Mouse (Mus musculus): ENCODE measurements around the gene Plekha6. TPM values are rescaled to one million over a fixed set of nuclear protein-coding genes. Genes with fewer than 3 reads are reported as not detected.
"Not testable (repeated sequence)": the region's sequence is repeated elsewhere in the genome, so short reads cannot be mapped to it uniquely, and the experiment has no call there.

Plekha6 gene
- total RNA-seq, 2 experiments from 2014 or later = 8.1 to 10.6 TPM

DNA sequence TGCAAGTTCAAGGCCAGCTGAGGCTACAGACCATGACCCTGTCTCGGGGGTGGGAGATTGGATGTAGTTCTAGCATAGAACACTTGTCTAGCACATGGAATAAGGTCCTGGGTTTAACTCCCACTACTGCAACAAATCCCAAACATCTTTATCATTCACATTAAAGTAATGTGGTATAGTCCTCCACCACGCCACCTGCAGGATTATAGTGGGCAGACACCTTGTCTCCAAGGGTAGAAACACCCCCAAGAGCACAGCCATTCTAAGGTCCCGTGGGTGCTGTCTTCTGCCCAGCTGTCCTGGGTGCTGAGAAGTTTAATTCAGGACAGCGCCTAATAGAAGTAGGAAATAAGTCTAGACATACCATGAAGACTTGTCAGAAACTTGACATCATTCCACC, 152.6 kb downstream of the Plekha6 start:
- DNase-seq (ENCODE audit: low spot score) = no peak

DNA sequence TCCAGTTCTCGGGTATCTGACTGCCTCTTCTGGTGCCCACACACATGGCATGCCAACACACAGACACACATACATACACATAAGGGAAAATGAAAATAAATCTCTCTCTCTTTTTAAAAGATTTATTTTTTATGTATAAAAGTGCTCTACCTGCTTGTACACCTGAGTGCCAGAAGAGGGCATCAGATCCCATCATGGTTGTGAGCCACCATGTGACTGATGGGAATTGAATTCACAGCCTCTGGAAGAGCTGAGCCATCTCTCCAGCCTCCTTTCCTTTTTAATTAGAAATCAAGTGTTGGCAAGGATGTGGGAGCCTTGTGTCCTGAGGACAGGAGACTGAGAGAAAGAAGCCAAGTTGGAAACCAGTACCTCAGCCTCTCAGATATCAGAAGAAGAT, 153.1 kb downstream of the Plekha6 start:
- no peak for DNase-seq (ENCODE audit: low spot score)

DNA sequence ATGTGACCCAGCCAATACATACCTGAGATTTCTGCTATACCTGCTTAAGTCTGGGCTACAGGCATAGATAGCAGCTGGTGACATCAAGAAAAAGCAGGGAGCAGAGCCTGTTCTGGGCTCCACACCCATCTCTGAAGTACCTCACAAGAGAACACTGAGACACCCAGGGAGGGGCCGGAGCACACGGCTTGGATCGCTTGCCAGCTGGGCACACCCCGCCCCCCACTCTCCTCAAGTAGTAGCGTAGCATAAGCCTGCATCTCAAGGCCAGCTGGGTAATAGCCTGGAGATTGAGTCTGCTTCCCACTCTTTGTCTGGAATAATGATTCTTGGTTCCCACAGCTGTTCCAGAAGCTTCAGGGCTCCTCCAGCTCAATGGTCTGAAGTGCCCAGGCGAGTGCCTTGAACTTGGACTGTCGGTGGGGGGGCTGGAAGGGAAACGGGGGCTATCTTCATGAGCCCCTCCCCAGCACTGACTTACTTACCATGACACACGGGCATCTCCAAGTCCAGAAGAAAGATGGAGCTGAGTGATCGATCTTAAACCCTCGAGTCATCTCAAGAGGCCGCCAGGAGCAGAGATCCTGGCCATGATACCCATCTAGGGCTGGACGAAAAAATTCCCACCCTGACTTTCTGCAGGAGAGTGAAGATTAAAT, 157.4 kb downstream of the Plekha6 start, which contains the start of gene Kiss1:
Gene Kiss1, plus strand, starts transcription at position 609 of the 659 bp plus-strand sequence.
- DNase-seq (ENCODE audit: low spot score) = no peak

GRCm38 (mm10) chr1:133323333-133323732, 159.3 kb downstream of the Plekha6 start:
- DNase-seq (ENCODE audit: low spot score) = no peak

DNA sequence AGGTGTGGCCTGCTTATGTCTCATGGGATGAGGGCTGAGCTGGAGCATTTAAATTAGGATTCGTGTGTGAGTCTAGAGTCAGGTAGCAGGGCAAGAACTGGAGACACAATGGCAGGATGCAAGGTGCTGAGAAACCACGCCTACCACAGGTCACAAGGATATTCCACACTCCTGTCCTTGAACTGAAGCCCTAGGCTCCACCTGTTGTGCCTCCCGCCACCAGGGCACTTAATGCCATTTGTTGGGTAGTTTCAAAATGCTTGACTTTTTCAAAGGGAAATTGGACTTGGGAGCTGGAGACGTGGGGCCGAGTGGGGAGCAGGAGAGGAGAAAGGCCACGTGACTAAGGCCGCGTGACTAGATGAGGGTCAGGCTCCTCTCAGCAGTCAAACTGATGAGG, 161.9 kb downstream of the Plekha6 start:
- DNase-seq (ENCODE audit: low spot score) = no peak

DNA sequence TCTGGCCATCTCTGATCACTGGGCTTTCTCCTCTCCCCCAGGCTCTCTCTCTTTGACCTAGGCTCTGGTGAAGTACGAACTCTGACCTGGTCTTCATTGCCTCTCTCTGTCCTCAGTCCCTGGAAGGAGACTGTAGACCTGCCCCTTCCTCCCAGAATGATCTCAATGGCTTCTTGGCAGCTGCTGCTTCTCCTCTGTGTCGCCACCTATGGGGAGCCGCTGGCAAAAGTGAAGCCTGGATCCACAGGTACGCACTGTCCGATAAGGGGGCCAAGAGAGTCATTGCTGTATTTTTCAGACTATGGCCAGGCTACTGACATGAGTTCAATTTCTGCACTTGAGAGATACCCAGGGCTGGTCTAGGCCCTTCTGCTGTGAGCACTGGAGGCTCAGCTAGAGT, 163.1 kb downstream of the Plekha6 start:
- DNase-seq (ENCODE audit: low spot score) = no peak

GRCm38 (mm10) chr1:133328299-133328795, 164.3 kb downstream of the Plekha6 start:
- no peak for DNase-seq (ENCODE audit: low spot score)

DNA sequence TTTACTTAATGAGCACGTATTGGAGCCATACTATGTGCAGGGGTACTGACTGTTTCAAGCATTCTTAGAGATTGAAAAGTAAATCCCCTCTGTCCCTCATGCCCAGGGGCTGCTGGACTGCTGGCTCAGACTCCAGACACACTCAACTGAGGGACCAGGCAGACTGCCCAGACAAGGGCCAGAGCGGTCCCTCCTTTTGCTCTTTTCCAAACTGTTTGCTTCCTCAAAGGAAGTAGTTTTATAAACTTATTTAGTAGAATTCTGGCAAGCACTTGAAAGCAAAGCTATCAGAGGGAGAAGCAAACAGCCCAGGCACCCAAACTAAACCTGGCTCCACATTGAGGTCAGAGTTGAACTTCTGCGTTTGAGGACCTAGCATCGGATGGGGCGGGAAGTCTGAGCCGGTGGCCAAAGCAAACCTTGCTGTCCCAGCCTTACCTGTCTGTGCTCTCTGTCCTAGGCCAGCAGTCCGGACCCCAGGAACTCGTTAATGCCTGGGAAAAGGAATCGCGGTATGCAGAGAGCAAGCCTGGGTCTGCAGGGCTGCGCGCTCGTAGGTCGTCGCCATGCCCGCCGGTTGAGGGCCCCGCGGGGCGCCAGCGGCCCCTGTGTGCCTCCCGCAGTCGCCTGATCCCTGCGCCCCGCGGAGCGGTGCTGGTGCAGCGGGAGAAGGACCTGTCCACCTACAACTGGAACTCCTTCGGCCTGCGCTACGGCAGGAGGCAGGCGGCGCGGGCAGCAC, 165.1 kb downstream of the Plekha6 start:
- no peak for DNase-seq (ENCODE audit: low spot score)

DNA sequence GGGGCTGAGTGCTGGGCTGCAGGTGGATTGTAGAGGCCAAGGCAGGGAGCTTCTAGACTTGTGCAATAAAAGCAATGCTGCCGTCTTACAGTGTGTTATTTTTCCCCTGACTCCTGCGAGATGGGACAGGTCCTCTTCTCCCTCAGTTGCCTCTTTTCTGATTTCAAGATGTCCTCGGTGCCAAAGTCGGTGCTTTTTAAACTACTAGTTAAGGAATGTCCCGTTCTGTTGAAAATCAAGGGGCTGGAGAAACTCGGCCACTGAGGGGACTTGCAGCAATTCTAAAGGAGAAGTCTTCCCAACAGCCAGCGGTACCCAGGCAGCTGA, 165.6 kb downstream of the Plekha6 start:
- DNase-seq (ENCODE audit: low spot score) = no peak

DNA sequence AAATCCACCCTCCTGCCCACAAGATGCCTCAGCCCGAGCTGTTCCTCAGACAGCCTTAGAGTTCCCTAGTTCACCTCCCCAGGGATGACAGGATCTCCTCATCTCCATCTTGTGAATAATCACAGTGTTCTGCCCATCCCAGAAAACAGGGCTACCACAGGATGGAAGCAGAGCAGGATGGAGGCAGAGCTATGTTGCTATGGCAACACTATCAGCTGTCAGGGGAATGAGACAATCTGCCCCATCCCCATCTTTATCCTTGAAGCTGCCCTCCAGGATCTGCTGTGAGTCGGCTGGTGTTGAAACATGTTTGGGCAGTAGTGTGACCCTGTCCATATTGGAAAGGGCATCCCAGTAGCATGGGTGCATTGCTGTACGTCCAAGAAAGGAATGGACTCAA, 167.1 kb downstream of the Plekha6 start:
- no peak for DNase-seq (ENCODE audit: low spot score)

DNA sequence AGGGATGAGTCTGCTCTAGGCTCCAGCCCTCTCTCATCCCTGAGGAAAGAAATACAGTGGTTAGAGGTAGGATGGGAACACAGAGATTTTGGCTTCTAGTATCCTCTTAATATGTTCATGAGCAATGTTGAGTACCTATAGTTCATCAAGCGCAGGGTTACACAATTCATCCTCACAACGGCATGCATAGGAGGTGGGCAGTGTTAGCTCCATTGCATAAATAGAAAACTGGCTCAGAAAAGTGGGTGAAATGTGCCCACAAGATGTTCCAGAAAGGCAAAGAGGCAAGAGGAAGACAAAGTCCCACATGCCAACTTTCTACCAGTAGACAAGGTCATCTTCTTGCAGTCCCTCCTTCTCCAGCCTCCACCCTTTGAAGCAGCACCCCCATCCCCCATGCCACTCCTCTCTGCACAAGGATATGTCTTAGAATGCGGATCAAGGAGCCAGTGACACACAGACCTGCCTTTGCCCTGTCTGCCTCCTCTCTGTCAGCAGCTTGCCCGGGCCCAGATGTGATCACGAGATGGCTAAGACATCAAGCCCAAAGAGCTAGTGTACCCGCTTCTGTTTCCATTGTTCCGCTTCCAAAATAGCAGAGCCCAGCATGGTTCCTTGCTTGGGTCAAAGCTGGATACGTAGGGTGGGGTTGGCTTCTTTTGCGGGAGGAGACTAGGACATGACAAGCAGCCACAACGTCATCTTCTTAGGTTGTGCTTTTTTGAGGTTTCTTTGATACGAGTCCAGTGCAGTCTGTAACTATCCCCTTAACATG, 168.8 kb downstream of the Plekha6 start:
- DNase-seq (ENCODE audit: low spot score) = no peak

- DNase-seq (ENCODE audit: low spot score) = no peak
These were observed 169.9 kb downstream of the Plekha6 start for GRCm38 (mm10) chr1:133333937-133334336.

GRCm38 (mm10) chr1:133340403-133340802, 176.4 kb downstream of the Plekha6 start:
- DNase-seq (ENCODE audit: low spot score) = not testable (repeated sequence)

DNA sequence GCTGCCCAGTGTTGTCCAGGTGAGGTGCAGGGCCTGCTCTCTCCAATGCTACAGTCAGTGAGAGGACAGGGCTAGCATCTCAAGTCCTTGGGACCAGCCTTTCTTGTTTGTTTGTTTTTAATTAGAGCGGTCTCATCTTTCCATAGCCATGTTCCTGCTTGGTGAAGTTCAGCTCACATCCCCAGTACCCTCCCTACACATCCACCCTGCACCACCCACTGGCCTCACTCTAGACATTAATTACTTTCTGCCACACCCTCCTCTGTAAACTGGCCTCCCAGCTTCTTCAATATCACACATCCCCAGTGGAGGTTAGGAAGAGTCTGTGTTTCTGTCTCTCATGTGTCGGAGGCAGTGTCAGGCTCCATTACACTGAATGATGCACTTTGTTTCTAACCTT, 180.3 kb downstream of the Plekha6 start:
- DNase-seq (ENCODE audit: low spot score) = no peak

DNA sequence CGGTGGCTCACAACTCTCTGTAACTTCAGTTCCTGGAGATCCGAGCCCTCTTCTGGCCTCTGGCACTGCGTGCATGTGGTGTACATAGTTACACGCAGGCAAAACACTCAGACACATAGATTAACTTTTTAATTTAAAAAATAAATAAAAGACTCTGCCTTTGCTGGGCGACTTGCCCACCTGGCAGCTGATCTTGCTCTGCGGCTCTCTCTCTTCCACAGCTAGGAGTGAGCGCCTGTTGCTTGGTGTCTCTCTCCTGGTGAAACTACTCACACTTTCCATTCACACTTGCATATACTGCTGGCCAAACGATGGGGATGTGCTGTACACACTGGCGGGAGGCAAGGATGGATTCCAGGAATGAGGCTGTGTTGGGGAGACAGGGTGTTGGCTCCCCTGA, 182.5 kb downstream of the Plekha6 start:
- DNase-seq (ENCODE audit: low spot score) = no peak

DNA sequence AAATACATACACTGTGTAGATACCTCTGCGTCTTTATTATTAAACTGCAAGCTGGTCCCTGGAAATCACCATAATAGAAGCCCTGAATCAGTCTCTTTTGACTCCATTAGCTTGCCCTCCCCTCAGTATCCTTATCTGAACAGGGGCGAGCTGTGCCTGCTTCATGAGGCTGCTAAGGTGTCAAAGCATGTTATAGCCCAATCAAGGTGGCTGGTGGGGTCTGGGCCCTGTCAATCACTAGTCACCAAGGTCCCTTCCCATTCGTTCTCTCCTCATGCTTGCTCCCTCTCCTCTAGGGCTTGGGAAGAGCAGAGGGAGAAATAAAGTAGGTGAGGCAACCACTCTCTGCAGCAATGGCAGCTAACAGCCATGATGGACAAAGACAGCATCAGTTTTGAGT, 183.2 kb downstream of the Plekha6 start:
- DNase-seq (ENCODE audit: low spot score) = no peak

- DNase-seq (ENCODE audit: low spot score) = no peak
These were observed 183.9 kb downstream of the Plekha6 start for GRCm38 (mm10) chr1:133347693-133348520.

DNA sequence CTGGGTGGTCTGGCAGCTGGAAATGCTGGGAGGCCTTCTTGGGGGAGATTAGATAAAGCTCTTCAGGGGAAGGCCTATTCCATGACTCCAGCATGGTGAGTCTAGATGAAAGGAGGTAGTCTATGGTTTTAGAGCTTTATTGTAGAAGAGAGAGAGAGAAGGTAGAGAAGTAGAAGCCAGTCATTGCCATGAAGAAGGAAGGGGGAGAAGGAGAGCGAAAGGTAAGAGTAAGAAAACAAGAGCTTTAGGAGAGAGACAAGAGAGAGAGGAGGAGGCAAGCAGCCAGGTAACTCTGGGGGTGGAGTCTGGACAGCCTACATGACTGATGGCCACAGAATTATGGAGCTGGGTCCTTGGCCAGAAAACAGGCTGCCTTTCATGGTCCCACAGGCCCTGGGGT, 186.2 kb downstream of the Plekha6 start, which contains the start of gene Ren1:
Gene Ren1, plus strand, starts transcription at position 301 of the 400 bp plus-strand sequence.
- no peak for DNase-seq (ENCODE audit: low spot score)

DNA sequence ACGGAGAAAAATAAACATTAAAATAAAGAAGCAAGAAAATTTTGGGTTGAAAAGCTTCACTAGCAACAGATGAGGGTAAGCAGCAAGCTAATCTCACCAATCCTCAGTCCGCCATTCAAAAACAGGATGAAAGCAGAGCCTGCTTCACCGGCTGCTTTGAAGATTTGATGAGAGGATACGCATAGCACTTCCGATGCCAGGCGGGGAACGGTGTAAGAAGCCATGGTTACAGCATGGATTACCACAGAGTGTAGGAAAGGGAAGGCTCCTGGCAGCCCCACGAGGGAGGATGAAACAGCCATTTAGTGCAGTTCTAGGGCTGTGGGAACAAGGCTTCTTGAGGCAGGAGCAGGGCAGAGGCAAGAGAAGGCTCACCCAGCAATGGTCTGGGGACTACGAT, 187.8 kb downstream of the Plekha6 start:
- DNase-seq (ENCODE audit: low spot score) = no peak

All from gastrocnemius, adult 18-20 months (tissue).